Mouse (Mus musculus): ENCODE measurements around the gene Muc20.

DNA sequence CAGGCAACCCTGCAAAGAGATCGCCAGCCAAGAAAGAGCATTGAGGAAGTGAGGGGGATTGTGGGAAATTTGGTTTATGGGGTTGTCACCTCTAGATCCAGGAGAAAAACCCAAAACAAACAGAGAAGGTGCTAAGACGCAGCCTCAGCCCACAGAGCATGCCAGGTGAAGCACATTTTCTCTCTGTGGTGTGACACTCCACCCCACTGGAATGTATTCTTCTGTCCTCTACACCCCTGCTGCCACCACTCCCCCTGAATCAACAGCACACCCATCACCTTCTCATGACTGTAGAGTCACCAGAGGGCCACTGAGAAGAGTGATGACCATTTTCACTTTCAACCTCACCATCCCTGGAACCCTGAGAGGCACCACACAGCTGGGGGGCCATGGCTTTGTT is 54.5 kb downstream of the Muc20 start:
- TF ChIP-seq CTCF (conservative IDR thresholded peaks at IDR 0.05; ENCODE audit: low read length) (no peak), NANOG (IDR thresholded peaks at IDR 0.05; ENCODE audit: borderline replicate concordance, low read length) (no peak)

All from E14TG2a.4 (cell line).